Mouse (Mus musculus) adrenal gland, postnatal 25 days (tissue): Measurements from ENCODE around the gene Rnft2. TPM values are rescaled to one million over a fixed set of nuclear protein-coding genes. Genes with fewer than 3 reads are reported as not detected.
A peak's percentile ranks its signal among the peaks of the same experiment; 100 is the strongest.

Experiments
- DNase-seq: peaks from one replicate; pipeline ENCODE4 v3.0.0; 2021; ENCODE audit warnings: mixed read lengths
- long read RNA-seq: library from polyadenylated mRNA; stranded (forward); transcript quantifications from one replicate; pipeline ENCODE4 v2.0.0, GENCODE M21; 2021
- total RNA-seq: library from RNA; stranded (reverse); gene quantifications from 2 replicates; pipeline ENCODE4 v1.2.3, GENCODE M21; 2021

Rnft2 gene
- 3.7 and 4.9 TPM in 2 replicates for total RNA-seq
- long read RNA-seq, partial matches to known transcripts: 0 of 1 reads
- long read RNA-seq, other reads (novel, unspliced or antisense): 1 of 1 reads

DNA sequence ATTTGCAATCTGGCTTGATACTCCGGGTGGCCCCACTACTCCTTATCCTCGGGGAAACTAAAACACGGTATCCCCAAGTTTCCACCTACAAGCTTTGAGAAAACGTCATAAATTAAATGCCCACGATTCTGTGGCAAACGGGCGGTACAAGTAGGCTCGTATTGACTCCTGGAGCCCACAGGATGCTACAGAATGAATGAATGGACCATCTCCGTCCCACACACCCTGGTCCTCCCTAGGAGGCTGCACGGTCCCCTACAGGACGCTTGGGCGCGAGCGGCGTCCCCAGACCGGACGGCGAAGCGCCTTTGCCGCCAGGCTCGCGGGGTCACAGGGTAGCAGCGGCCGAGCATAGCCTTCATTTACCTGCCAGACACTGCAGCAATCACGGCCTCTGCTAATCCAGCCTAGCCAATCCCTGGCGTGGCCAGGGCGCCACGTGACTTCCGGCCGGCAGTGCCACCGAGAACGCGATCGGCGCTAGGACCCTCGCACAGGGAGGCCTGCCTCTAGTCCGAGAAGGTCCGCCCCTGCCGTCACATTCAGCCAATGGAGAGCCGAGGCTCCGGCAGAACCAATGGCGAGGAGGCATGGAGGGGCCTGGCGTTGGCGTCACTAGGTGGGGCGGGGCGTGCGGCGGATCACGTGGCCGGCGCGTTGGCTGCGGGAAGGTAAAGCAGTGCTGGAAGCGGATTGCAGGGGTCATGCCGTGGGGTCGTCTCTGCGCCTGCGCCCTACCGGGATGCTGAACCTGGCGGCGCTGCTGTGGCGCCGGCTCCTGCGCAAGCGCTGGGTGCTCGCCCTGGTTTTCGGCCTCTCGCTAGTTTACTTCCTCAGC lies at the start of gene Rnft2, which contains the start of gene 2410131K14Rik:
Rnft2 (minus strand) TSS at position 511 of the 838 bp plus-strand sequence.
2410131K14Rik (plus strand) TSS at position 622 of the 838 bp plus-strand sequence.
- DNase-seq: peak; percentile 99

- DNase-seq: peak; percentile 92
Observed at GRCm38 (mm10) chr5:118294086-118294864, 49.4 kb upstream of the Rnft2 start.

DNA sequence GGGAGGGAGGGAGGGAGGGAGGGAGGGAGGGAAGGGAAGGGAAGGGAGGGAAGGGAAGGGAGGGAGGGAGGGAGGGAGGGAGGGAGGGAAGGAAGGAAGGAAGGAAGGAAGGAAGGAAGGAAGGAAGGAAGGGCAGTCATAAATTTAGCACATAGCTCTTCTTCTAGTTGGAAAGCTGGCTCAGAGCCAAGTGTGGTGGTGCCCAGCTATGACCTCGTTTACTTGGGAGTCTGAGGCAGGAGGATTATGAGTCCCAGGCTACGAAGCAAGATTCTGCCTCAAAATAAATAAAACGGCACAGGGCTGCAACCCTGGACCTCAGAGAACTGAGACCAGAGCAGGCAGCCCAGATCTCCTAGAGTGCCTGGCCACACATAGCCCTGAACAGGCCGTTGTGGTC lies 47.6 kb upstream of the Rnft2 start:
- no peak for DNase-seq

DNA sequence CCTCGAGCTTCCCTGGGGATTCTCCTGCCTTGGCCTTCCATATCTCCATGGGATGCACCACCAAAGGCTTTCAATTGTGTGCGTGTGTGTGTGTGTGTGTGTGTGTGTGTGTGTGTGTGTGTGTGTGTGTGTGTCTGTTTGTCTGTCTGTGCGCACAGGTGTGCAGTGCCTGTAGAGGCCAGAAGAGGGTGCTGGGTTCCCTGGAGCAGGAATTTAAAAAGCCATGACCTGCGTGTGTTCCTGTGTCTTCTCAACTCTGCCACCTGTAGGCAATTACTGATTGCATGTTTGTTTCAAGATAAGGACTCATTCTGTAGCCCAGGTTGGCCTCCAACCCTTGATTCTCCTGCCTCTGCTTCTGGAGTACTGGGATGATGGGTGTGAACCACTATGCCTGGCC lies 46.5 kb upstream of the Rnft2 start:
- DNase-seq: no peak

DNA sequence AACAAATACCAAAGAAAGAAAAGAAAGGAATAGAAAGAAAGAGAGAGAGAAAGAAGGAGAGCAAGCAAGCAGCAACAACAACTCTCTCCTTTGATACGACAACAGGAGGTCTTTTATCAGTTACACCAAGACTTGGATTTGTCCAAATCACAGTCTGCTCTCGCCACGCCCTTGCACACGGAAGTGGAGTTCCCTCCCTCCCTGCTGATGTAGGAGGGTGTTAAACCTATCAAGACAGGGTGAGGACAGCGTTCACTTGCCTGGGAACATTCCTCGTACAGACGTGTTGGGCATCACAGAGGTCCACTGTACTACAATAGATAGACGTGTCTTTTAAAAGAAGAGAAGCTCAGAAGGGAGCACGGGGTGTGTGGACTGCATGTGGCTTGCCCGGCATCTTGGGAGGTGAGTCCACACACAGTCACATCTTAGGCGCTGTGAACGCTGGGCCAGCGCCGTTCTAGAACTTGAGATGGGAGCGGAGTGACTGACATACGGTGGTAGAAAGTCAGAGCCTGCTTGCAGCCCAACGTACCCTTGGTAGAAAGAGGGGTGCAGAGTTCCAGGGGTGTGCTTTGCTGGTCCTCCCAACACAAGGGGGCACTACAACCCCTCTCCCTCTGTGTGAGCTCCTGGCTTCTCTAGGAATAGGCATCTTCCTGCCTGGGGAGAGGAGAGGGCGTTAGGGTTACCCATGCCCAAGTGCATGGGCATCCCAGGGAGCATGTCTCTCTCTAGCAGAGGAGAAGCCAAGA lies 33.0 kb upstream of the Rnft2 start:
- no peak for DNase-seq

GRCm38 (mm10) chr5:118276711-118277110 lies 31.8 kb upstream of the Rnft2 start:
- no peak for DNase-seq

DNA sequence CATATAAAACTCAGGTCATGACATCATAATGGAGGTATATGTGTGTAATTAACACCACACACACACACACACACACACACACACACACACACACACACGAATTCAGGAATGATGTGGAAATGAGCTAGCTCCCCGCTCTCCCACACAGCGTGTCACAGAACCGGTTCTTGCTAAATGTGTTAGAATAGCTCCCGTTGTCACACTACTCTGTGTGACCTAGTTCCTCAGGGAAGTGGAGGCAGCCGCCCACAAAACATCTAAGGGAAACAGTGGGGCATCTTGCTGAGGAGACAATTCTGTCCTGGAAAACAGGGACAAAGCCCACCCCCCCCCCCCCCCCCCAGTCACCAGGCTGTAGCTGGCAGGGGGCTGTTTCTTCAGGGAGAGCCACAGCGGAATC lies 31.4 kb upstream of the Rnft2 start:
- DNase-seq: no peak

GRCm38 (mm10) chr5:118274546-118274945 lies 29.6 kb upstream of the Rnft2 start:
- peak; percentile 31 for DNase-seq

DNA sequence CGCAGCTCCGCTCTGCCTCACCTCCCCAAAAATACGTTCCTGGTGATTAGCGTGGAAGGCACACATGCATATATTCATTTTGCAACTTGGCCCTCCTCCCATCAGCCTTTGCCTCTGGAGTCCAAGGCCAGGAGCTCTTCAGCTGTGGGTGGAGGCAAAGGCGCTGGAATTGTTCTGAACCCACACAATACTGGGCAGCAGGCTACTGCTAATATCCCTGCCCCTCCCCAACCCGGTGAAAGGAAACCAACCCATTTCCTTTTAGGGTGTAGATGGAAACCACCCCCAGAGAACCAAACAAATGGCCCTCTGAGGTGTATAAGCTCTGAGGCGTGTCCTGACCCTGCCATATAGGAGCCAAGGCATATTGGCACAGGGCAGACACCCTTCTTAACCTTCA lies 28.5 kb upstream of the Rnft2 start:
- no peak for DNase-seq

DNA sequence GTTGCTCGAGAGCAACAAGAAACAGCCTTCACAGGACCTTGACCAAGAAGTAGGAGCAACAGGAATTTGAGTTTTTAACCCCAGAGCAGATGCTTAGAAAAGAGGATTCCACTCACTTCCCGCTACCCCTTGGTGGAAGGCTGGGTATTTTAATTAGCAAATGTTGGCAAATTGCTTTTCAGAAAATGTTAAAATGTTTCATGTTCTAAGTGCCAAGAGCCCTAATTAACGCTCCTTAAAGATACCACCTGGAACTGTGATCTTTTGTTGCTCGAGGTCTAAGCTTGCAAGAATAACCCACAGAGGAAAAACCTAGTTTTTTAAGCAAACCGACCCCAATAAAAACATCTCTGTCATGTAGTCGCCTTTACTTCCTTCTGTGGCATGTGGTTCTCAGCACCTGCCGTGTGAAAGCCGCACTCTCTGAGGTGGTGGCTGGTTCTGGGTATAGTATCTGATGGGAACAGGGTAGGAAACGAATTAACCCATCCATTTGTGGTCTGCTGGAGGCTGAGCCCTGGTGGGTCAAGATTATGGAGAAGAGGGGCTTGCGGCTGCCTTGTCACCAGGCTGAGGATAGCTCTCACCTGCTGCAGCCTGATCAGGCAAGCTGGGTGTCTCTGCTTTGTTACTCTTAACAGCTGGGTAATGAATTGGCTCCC lies 26.7 kb upstream of the Rnft2 start:
- no peak for DNase-seq

DNA sequence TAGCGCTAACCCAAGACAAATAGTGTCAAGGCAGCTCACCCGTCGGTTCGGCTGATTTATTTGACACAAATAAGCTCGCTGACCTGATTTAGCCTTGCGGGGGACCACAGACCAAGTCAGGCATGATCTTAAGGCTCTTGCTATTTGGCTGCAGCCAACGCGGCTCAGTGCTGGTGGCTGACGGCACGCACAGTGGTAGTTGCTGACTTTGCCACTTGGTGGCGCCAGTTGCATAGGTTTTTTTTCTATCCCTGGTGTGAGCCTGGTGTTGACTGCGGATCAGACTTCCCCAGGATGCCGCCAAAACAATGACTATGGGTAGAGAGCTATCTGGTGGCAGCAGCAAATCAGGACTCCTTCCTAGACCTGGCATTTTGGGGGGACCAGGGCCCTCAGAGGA lies 24.1 kb upstream of the Rnft2 start:
- DNase-seq: peak; percentile 85

DNA sequence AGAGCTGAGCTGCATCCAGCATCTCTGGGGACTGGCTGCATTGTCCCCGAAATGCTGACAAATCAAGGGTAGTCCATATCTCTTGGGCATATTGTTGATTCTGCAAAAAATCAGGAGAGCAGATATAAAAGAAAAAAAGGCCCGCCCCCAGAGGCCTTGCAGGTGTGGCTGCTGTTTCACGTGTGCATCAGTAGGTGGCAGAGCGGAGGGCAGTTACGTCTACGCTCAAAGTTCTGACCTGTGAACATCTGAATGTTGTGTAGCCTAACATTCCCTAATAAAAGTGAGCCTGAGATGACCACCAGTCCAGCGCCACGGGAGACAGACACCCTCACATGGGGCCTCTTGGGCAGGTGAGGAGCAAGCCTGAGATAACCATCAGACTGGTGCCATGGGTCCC lies 21.4 kb upstream of the Rnft2 start:
- no peak for DNase-seq

GRCm38 (mm10) chr5:118265366-118265765 lies 20.4 kb upstream of the Rnft2 start:
- no peak for DNase-seq

DNA sequence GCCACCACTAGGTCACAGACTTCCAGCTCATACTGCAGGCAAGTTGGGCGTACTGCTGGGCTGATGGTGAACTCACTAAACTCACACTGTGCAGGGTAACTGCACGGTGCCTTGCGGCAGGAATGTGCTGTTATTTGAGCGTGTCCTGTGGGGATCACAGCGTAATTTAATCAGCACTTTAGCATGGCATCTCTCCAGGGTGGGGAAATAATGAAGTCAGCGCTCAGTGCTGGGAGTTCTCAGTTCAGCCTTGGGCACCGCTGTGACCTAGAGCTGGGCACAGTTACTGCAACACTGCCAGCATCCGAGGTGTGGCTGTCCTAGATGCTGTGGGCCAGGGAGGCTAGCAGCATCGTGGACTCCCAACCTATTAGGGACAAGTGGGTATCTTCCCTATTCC lies 19.4 kb upstream of the Rnft2 start:
- DNase-seq: no peak

DNA sequence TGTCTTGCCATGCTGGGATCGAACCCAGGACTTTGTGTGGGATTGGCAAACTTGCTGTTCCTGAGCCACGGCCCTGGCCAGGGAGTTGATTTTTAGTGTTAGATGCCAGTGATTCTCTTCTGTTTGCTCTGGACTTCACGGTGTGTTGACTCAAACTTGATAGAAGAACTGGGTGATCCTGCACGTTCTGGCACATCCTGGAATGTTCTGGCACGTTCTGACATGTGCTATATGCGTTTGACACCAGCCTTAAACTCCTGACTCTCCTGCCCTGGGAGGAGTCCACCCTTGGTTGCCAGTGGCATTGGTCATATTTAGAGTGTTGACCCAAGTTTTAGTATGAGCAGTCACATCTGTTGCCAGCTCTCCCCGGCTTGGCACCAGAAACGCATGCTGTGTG lies 17.5 kb upstream of the Rnft2 start:
- no peak for DNase-seq

DNA sequence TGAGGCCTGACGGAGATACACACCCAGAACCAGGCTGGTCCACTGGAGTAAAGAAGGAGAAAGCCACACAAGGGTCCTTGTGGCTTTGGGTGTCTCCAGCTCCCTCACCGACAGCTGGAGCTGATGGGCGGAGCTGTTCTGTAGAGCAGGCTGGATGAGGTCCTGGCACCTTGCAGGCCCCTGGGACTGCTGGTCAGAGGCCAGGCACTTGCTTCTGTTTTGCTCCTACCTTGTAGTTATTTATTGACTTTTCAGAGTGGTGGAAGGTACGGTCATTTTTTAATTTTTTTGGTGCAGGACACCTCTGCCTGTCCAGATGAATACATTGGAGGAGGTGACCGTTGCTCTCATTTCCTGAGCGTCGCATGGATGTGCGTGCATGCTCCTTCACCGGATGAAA lies 16.3 kb upstream of the Rnft2 start:
- no peak for DNase-seq

- DNase-seq: no peak
Observed at GRCm38 (mm10) chr5:118260642-118261041, 15.7 kb upstream of the Rnft2 start.

DNA sequence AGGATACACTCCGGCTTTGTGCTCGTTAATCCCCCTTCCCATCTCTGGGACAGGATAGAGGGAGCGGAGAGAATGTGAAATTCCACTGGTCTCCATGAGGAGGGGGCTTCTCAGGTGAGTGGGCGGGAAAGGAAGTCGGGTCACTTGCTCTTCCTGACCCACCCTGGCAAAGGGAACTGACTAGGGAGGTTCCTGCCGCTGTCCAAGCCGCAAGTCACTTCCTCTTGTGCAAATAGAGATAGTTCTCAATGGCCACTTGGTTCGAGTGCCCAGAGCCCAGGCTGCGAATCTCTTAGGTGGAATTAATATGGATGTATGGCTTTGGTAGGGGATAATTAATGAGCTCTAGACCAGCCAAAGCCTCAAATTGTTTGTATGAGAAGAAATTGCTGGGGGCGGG lies 15.1 kb upstream of the Rnft2 start:
- no peak for DNase-seq

- no peak for DNase-seq
Observed at GRCm38 (mm10) chr5:118259636-118260035, 14.7 kb upstream of the Rnft2 start.

DNA sequence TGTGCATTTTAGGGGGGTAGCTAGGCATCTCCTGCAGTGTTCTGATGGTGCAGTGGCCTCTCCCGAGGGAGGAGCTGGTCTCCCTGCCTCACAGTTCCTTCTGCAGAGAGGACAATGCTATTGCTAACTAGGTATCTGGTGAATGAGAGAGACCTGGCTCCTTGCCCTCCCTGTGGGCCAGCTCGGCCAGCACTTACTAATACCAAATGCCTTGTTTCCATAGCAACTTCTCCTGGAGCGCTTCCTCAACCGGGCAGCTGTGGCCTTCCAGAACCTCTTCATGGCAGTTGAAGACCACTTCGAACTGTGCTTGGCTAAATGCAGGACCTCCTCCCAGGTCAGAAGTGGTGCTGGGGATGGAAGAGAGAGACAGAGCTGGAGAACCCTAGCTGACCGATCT lies 14.2 kb upstream of the Rnft2 start:
- no peak for DNase-seq

DNA sequence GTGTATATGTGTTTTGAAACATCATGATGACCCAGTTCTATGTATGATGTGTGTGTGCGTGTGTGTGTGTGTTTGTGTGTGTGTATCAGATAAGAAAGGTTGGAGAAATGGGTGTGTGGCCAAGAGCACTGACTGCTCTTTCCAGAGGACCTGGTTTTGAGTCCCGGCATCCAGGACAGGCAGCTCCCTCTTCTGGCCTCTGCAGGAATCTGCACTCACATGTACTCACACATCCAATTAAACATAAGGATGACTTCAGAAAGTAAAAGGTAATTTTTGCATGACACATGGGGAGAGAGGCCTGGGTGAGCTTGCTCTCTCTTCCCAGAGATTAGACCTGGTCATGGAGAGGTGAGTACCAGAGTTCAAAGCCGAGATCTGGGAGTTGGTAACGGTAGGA lies 12.1 kb upstream of the Rnft2 start:
- DNase-seq: no peak

DNA sequence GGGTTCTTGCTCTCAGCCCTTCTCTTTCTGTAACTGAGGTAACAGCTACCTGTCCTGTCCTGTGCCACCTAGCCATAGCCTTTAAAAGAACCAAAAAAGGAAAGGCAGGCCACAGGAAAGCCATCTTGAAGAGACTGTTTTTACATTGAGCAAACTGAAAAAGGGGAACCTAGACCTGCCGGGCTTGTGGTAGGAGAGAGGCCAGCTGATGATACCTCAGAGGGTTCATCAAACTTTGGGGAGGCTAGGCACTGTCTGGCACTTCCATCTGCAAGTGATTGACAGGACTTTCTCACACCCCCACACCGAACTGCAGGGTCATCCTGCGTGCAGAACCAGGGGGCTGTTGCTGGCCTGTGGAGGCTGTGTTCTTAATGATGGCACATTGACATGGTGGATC lies 8.6 kb upstream of the Rnft2 start:
- DNase-seq: no peak
